9 mouse cellular contexts compared by ENCODE assay signal in the genomic region with DNA sequence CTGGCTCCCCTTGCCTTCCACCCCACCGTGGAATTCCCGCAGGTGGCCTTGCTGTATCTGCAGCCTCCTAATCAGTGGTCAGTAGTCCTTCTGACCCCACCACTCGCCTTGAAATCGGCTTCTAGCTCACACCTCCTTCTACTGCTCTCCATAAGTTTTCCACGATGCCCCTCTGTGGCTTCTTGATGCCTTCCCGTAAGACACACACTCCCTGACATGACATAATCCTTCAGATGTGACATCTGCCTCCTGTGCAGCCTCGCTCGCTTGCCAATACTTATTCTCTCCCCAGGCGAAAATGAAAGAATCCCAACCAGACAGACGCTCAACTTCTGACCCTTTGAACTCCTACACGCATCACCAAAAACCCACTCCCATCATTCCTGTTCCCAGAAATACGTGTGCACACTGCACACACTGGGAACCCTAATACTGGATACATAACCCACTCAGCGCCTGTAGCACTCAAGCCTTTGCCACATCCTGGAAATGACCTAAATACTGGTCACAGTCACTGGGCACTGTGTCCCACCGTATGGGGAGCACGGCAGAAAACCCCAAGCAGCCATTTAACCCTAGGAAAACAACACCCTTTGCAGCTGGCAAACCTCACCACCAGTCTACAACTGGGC.
A peak's percentile ranks its signal among the peaks of the same experiment; 100 is the strongest.
DNase-seq lines count a peak whose midpoint lies in the region; ATAC-seq lines count a peak whose summit lies in the region.
"Had no signal": no experiment of that assay in that cellular context is flagged by ENCODE, and none has a peak within 500 bp of the region (broad histone marks: within the 10 kb centered on the region; RNA-seq: fewer than 3 reads in every experiment).

No protein-coding gene starts in this region.

- WGBS in hindbrain, embryonic 10.5 days = 33% methylated on average over 15 of the region's 15 CpGs
- WGBS in hindbrain, embryonic 11.5 days = 30% methylated on average over 15 of the region's 15 CpGs
- 26% methylated on average over 15 of the region's 15 CpGs for WGBS in embryonic facial prominence, embryonic 14.5 days
- 23% methylated on average over 15 of the region's 15 CpGs for WGBS in midbrain, embryonic 12.5 days

- peaks cover 78% of the 10 kb centered on the region for H3K4me1 ChIP-seq in hindbrain, embryonic 10.5 days (replicated peaks)
- H3K4me1 ChIP-seq in hindbrain, embryonic 11.5 days (replicated peaks; ENCODE audit: control insufficient read depth, insufficient read depth, low read length) = peaks cover 15% of the 10 kb centered on the region
- peaks cover 43% of the 10 kb centered on the region for H3K4me1 ChIP-seq in embryonic facial prominence, embryonic 14.5 days (ENCODE audit: control insufficient read depth, insufficient read depth, low read length)
- H3K4me1 ChIP-seq in midbrain, embryonic 12.5 days = peaks cover 43% of the 10 kb centered on the region

- no peak overlapping the region for H3K4me2 ChIP-seq in hindbrain, embryonic 11.5 days (replicated peaks; ENCODE audit: low read depth, low read length)
- 0 out of 2 replicates have a peak overlapping the region, but pooled peaks have one; percentile 4 for H3K4me2 ChIP-seq in embryonic facial prominence, embryonic 14.5 days (ENCODE audit: low read depth, low read length)
- H3K4me2 ChIP-seq in midbrain, embryonic 12.5 days (replicated peaks) = peak overlapping the region; percentile 21

- H3K9ac ChIP-seq in hindbrain, embryonic 11.5 days (ENCODE audit: low read depth, low read length) = no peak overlapping the region
- no peak overlapping the region; the same call in 1 of the 2 replicates for H3K9ac ChIP-seq in embryonic facial prominence, embryonic 14.5 days (ENCODE audit: low read depth, low read length)
- no peak overlapping the region; the same call in 1 of the 2 replicates for H3K9ac ChIP-seq in midbrain, embryonic 12.5 days (replicated peaks)

- H3K4me3 ChIP-seq in hindbrain, embryonic 10.5 days = no peak overlapping the region
- no peak overlapping the region for H3K4me3 ChIP-seq in hindbrain, embryonic 11.5 days (ENCODE audit: low read depth, low read length)
- no peak overlapping the region for H3K4me3 ChIP-seq in embryonic facial prominence, embryonic 14.5 days (ENCODE audit: low read depth, low read length)
- H3K4me3 ChIP-seq in midbrain, embryonic 12.5 days = no peak overlapping the region

- intact Hi-C loops in left cerebral cortex, postnatal 36 days (cut with DNase I) = no loop called here

- DNase-seq in cerebellum, adult 18-20 months = peak; percentile 45 to 47
- no peak for DNase-seq in cerebellum, postnatal 25 days
- no peak for DNase-seq in hindbrain, embryonic 10.5 days (ENCODE audit: low spot score)
- DNase-seq in hindbrain, embryonic 11.5 days (ENCODE audit: low spot score) = no peak
- no peak for DNase-seq in embryonic facial prominence, embryonic 14.5 days (ENCODE audit: low spot score)
- no peak for DNase-seq in frontal cortex, adult 2 months (ENCODE audit: extremely low spot score in 1 of 2, low spot score in 1 of 2)
- no peak for DNase-seq in left cerebral cortex, postnatal 36 days (ENCODE audit: low spot score in 2 of 2)
- DNase-seq: kidney, adult 8-10 months had no signal

- no peaks in the 10 kb centered on the region for H3K9me3 ChIP-seq in hindbrain, embryonic 10.5 days
- no peaks in the 10 kb centered on the region for H3K9me3 ChIP-seq in hindbrain, embryonic 11.5 days (ENCODE audit: control insufficient read depth, low read length)
- H3K9me3 ChIP-seq in embryonic facial prominence, embryonic 14.5 days (ENCODE audit: control insufficient read depth, low read length) = no peaks in the 10 kb centered on the region
- no peaks in the 10 kb centered on the region for H3K9me3 ChIP-seq in midbrain, embryonic 12.5 days

- no peaks in the 10 kb centered on the region for H3K27me3 ChIP-seq in hindbrain, embryonic 10.5 days (ENCODE audit: insufficient read depth, poor library complexity, severe bottlenecking)
- H3K27me3 ChIP-seq in hindbrain, embryonic 11.5 days (ENCODE audit: control insufficient read depth, insufficient read depth, low read length) = no peaks in the 10 kb centered on the region
- H3K27me3 ChIP-seq in embryonic facial prominence, embryonic 14.5 days (replicated peaks; ENCODE audit: control insufficient read depth, insufficient read depth, low read length) = no peaks in the 10 kb centered on the region
- 0 out of 2 replicates have a peak, but pooled peaks cover 5% of the 10 kb centered on the region for H3K27me3 ChIP-seq in midbrain, embryonic 12.5 days

- no peaks in the 10 kb centered on the region for H3K36me3 ChIP-seq in hindbrain, embryonic 10.5 days
- H3K36me3 ChIP-seq in hindbrain, embryonic 11.5 days (ENCODE audit: control insufficient read depth, insufficient read depth, low read length) = no peaks in the 10 kb centered on the region
- no peaks in the 10 kb centered on the region for H3K36me3 ChIP-seq in embryonic facial prominence, embryonic 14.5 days (ENCODE audit: control insufficient read depth, insufficient read depth, low read length)
- no peaks in the 10 kb centered on the region for H3K36me3 ChIP-seq in midbrain, embryonic 12.5 days

- ATAC-seq in hindbrain, embryonic 11.5 days (ENCODE audit: low FRiP score) = no peak
- ATAC-seq in embryonic facial prominence, embryonic 14.5 days (ENCODE audit: low read depth) = no peak
- no peak for ATAC-seq in midbrain, embryonic 12.5 days (ENCODE audit: low FRiP score, low read depth)

- H3K27ac ChIP-seq in hindbrain, embryonic 10.5 days = peak overlapping the region; percentile 50; the same call in 1 of the 2 replicates
- no peak overlapping the region for H3K27ac ChIP-seq in hindbrain, embryonic 11.5 days (ENCODE audit: low read depth, low read length)
- no peak overlapping the region for H3K27ac ChIP-seq in embryonic facial prominence, embryonic 14.5 days (replicated peaks; ENCODE audit: low read depth, low read length)
- peak overlapping the region; percentile 49; the same call in 1 of the 2 replicates for H3K27ac ChIP-seq in midbrain, embryonic 12.5 days (replicated peaks)

Comparison
In these comparisons a context has a peak if more than half of its experiments do, and no peak if none do; other contexts are left out.
1. DNase-seq: peak in cerebellum, adult 18-20 months (2 of 2); none in cerebellum, postnatal 25 days (0 of 2), hindbrain, embryonic 10.5 days (single experiment), hindbrain, embryonic 11.5 days (single experiment), embryonic facial prominence, embryonic 14.5 days (single experiment), frontal cortex, adult 2 months (0 of 2) and left cerebral cortex, postnatal 36 days (0 of 2).
2. H3K27ac ChIP-seq: peak in hindbrain, embryonic 10.5 days (single experiment) and midbrain, embryonic 12.5 days (single experiment); none in hindbrain, embryonic 11.5 days (single experiment) and embryonic facial prominence, embryonic 14.5 days (single experiment).